Mouse (Mus musculus) brain, embryonic 14.5 days (tissue): ENCODE measurements around the gene Gm14085. TPM values are rescaled to one million over a fixed set of nuclear protein-coding genes. Genes with fewer than 3 reads are reported as not detected.
"Not testable (repeated sequence)": the region's sequence is repeated elsewhere in the genome, so short reads cannot be mapped to it uniquely, and the experiment has no call there.

Experiments
- DNase-seq: peaks from one replicate; pipeline ENCODE4 v3.0.0-alpha.2; 2011; ENCODE audit warnings: low read depth
- CTCF ChIP-seq: fragments of 200-500 bp; IDR thresholded peaks from 2 replicates; pipeline ENCODE4 v1.5.1; 2012; ENCODE audit warnings: inconsistent platforms, mild to moderate bottlenecking, moderate library complexity, borderline replicate concordance; ENCODE audit not compliant: insufficient read depth, insufficient read length; ENCODE audit errors: extremely low read depth
- POLR2A ChIP-seq: fragments of 200-500 bp; IDR thresholded peaks from 2 replicates; pipeline ENCODE4 v1.6.1; 2012; ENCODE audit warnings: mild to moderate bottlenecking, inconsistent platforms, borderline replicate concordance; ENCODE audit not compliant: poor library complexity, insufficient read depth, insufficient read length, severe bottlenecking; ENCODE audit errors: extremely low read depth
- polyA plus RNA-seq: library from polyadenylated mRNA; depleted of rRNA; stranded (reverse); fragments of >200 nt; gene quantifications from 2 replicates; pipeline ENCODE4 v1.2.3, GENCODE M21; 2012; rRNA removed

Gene Gm14085
- not detected in 2 replicates for polyA plus RNA-seq

DNA sequence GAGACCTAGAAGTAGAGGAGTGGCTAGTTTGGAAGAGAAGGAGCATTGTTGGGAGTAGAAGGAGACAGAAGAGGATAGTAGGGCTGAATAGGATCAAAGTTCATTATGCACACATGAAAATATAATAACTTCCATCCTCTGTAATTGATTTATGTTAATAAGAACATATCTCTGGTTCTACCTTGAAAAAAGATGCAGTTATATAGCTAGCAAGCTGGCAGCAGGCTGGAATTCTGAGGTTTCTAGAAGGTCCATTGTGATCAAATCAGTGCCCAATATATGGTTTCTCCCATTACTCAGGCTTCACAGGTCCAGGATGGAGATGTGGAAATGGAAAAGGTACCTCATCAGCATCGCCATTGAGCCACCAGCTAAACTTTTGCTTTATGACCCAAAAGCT lies at the start of gene Gm14085:
Gene Gm14085, plus strand, starts transcription at position 301 of the 400 bp plus-strand sequence.
- TF ChIP-seq CTCF (no peak), POLR2A (no peak)
- no peak for DNase-seq

DNA sequence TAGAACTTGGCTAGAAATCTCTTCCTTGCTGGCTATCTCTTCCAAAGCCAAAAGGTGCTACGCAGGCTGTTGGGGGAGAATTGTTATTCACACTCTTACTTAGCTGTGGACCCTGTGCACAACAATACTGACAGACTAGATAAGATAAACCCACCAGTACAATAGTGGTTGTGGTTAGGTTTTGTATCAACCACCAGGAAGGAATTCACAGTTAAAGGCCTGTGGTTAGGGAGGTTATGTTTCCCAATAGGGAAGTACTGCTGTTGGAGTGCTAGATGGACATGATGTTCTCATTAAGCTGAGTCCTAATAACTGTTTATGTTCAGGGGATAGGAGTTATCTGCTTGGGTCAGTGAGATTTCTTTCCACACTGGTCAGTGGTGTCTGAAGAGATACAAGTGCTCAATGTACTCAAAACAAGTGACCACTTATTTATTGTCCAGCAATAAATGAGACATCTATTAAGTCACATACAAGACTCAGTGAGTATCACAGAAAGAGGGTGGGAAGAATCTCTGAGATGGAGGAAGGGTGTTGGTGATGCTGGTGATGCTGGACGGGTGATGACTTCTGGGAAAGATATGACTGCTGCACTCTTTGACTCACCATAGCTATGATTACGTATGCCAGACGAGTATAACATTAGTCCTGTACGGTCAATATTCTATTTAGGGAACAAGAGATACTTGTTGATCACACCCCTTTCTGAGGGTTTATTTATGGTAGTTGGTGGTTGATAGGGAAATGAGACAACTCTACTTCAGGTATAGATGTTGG lies 45.8 kb upstream of the Gm14085 start:
- not testable (repeated sequence) for DNase-seq

DNA sequence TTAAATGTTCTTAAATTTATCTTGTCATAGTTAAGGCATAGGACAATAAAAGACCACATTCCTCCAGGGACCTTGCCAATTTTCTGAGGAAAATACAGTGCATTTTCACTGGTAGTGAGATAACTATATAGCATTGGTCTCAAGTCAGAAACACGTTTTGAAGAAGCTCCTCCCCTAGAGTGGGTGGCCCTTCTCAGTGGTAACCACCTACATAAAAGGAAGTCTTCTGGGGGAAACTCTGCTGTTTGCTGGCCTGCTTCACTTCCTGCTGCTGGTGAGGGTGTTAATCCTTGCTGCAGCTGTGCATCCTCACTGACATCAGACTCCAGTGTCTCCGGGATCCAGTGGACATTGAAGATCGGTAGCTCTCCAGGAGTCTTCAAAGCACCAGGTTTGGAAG lies 44.2 kb upstream of the Gm14085 start:
- DNase-seq: not testable (repeated sequence)

DNA sequence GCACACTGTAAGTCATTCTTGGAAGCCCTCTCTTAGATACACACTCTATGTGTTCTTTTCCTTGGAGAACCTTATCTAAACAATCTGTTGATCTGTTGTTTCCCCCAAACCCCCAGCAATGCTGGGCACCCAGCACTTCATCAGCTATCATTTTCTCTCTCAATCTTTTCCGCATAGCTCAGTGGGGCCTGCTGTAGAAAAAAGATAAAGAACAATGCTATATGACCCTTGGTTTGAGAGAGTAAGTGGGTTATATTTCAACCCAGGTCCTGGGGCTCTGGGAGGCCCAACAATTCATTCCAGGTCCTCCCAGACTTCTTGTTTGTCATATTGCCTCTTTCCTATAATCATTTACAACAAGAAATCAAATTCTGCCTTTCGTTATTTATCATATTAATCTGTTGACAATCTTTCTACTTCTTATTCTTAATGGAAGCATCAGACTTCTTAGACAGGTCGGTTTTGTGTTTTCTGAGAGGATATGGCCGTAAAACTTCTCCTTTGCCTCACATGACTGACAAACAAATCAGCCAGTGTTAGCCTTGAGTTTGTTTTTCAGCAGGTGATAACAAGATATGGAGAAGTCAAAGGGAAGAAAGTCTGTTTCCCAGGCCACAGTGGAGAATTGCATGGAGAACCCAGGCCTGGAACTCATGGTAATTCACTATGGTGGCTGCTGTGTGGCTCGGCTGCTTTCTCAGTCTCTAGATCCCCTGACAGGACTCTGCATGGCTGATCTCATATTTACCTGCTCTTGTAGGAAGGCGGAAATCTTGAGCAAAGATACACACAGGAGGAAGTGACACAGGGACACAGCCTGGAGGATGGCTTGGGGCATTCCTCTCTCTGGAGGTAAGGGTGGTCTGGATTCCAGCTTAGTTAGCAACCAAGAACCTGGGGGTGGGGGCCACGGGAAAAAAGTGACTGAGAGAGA lies 43.5 kb upstream of the Gm14085 start:
- no peak for DNase-seq
- TF ChIP-seq CTCF (no peak), POLR2A (no peak)

DNA sequence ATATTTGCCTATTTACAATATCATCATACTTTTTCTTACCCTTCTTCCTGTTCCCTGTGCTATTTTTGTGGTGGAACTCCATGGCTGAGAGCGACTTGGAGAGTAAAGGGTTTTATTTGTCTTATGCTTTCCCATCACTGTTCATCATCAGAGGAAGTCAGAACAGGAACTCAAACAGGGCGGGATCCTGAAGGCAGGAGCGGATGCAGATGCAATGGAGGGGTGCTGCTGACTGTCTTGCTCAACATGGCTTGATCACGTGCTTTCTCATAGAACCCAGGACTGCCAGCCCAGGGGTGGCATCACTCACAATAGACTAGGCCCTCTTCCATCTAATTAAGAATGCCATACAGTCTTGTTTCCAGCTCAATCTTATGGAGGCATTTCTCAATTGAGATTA lies 34.4 kb upstream of the Gm14085 start:
- no peak for TF ChIP-seq CTCF
- no peak for TF ChIP-seq POLR2A
- no peak for DNase-seq

DNA sequence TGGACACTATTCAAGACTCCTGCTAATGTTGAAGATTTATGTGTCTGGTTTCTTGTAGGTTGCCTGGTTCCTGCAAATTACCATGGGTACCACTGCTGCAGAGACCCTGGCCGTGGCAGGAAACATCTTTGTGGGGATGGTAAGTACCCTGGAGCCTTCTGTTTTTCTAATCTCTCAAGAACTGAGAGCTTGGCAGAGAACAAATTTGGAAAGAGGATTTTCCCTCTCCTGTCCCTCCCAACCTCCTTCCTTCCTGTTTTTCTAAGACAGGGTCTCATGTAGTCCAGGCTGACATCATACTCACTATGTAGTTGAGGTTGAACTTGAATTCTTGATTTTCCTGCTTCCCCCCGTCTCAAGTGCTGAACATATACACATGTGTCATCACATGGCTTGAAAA lies 32.3 kb upstream of the Gm14085 start:
- TF ChIP-seq CTCF (no peak), POLR2A (no peak)
- DNase-seq: no peak

DNA sequence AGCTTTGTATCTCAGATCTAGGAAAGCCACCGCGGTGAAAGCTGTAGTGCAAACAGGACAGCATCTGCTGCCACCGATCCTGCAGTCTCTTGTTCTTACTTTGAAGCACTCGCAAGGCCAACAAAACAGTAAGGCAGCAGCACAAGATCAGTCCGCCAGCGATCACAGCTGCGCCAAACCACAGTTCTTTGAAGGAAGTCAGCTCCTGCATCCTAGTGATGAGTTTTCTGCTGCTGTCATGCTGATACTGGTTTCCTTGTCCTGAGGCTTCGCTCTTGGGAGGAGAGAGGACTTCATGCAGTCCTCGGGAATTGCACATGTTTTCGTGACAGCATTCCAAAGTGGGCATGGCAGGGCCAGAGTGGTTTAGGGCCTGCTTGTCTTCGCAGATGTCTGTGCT lies 17.8 kb upstream of the Gm14085 start:
- no peak for TF ChIP-seq POLR2A
- DNase-seq: peak; percentile 37

DNA sequence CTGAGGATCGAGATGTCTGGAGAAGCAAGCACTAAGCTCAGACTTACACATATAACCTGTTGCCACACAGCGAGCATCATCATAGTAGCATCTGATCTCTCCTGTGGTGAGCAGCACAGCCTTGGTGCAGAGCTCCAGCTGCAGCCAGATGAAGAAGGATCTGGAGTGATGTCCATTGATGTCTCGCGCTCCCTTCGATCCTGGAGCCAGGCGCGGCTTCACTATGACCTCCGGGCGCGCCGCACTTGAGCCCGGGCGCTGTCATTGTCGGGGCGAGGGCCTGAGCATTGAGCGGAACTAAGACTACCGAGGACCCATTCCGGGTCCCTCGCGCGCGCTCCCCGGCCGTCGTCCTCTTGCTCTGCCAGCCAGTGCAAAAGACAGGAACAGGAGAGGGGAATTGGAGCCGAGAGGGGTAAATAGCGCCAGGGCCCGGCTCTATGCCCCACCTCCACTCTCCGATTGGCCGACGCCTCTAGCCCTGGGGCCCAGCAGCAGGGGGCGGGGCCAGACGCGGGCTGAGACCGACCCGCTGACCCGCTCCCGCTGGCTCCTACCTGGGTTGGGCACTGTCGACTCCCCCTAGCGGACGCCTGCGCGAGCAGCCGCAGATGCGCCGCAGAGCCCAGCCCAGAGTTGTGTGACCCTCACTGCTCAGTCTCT lies 17.3 kb upstream of the Gm14085 start:
- peak; percentile 96 for DNase-seq
- 0 out of 2 replicates have a peak, but pooled peaks have one; percentile 16 for TF ChIP-seq POLR2A
- TF ChIP-seq CTCF: peak; percentile 72

DNA sequence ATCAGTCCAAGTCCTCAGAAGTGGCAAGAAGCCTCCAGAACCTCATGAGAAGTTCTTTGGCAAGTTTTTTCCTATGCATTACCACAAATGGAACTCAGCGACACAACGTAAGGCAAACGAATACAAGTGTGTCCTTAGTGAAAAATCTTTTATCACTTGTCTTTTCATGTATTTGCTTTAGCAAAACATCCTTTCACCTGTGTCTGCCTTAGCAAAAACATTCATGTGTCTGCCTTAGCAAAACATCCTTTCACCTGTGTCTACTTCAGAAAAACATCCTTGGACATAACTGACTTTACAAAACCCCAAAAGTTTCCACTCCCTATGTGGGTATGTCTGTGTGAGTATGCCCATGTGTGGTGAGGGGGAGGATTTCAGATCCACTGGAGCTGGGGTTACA lies 15.5 kb upstream of the Gm14085 start:
- DNase-seq: no peak
- TF ChIP-seq POLR2A: no peak
- no peak for TF ChIP-seq CTCF

DNA sequence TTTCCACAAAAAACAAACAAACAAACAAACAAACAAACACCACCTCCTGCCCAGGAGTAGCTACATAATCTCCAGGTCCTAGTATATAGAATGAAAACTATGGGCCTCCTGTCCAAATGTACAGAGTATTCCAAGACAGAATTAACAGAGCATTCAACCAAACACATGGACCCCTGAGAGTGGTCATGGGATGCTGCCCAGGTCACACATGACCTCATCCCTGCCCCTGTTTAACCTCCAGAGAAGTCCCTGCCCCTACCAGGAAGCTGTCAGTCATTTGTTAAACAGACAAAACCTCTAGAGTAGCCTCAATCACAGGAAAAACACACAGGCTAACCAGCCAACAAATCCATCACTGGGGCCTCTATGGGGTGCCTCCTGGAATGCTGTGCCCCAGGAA lies 8.2 kb upstream of the Gm14085 start:
- TF ChIP-seq CTCF (no peak), POLR2A (no peak)

DNA sequence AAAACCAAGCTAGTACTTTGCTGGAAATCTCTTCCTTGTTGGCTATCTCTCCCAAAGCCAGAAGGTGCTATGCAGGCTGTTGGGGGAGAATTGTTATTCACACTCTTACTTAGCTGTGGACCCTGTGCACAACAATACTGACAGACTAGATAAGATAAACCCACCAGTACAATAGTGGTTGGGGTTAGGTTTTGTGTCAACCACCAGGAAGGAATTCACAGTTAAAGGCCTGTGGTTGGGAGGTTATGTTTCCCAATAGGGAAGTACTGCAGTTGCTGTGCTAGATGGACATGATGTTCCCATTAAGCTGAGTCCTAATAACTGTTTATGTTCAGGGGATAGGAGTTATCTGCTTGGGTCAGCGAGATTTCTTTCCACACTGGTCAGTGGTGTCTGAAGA lies 954 bp upstream of the Gm14085 start:
- not testable (repeated sequence) for DNase-seq

More for the DNA sequence above, 8.2 kb upstream of the Gm14085 start:
- no peak for DNase-seq

DNA sequence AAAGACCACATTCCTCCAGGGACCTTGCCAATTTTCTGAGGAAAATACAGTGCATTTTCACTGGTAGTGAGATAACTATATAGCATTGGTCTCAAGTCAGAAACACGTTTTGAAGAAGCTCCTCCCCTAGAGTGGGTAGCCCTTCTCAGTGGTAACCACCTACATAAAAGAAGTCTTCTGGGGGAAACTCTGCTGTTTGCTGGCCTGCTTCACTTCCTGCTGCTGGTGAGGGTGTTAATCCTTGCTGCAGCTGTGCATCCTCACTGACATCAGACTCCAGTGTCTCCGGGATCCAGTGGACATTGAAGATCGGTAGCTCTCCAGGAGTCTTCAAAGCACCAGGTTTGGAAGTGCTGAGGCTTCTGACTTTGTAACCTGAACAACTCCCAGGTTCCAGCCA lies 913 bp downstream of the Gm14085 start:
- DNase-seq: not testable (repeated sequence)

DNA sequence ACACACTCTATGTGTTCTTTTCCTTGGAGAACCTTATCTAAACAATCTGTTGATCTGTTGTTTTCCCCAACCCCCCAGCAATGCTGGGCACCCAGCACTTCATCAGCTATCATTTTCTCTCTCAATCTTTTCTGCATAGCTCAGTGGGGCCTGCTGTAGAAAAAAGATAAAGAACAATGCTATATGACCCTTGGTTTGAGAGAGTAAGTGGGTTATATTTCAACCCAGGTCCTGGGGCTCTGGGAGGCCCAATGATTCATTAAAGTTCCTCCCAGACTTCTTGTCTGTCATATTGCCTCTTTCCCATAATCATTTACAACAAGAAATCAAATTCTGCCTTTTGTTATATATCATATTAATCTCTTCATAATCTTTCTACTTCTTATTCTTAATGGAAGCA lies 1.4 kb downstream of the Gm14085 start:
- DNase-seq: not testable (repeated sequence)
